Mouse (Mus musculus): ENCODE data around the gene Serpina1c.
"Not testable (repeated sequence)": the region's sequence is repeated elsewhere in the genome, so short reads cannot be mapped to it uniquely, and the experiment has no call there.

Gene Serpina1c

GRCm38 (mm10) chr12:103904837-103905340 lies at the start of gene Serpina1c:
TSS of gene Serpina1c (minus strand) at chr12:103904887.
- DNase-seq: not testable (repeated sequence)

- not testable (repeated sequence) for DNase-seq
Observed at GRCm38 (mm10) chr12:103952972-103953371, 48.3 kb upstream of the Serpina1c start.

- no peak for DNase-seq
Observed at GRCm38 (mm10) chr12:103946243-103946642, 41.6 kb upstream of the Serpina1c start.

- DNase-seq: not testable (repeated sequence)
Observed at GRCm38 (mm10) chr12:103909181-103909580, 4.5 kb upstream of the Serpina1c start.

GRCm38 (mm10) chr12:103907746-103908145 lies 3.1 kb upstream of the Serpina1c start:
- DNase-seq: not testable (repeated sequence)

- peak; percentile 3 for DNase-seq
Observed at GRCm38 (mm10) chr12:103901929-103902328, 2.8 kb downstream of the Serpina1c start.

GRCm38 (mm10) chr12:103866873-103867272 lies 37.8 kb downstream of the Serpina1c start:
- not testable (repeated sequence) for DNase-seq

GRCm38 (mm10) chr12:103863101-103863974 lies 41.3 kb downstream of the Serpina1c start, which contains the start of gene Serpina1a:
TSS of gene Serpina1a (minus strand) at chr12:103863562.
- DNase-seq: not testable (repeated sequence)

- no peak for DNase-seq
Observed at GRCm38 (mm10) chr12:103860976-103861375, 43.7 kb downstream of the Serpina1c start.

- DNase-seq: not testable (repeated sequence)
Observed at GRCm38 (mm10) chr12:103860571-103860970, 44.1 kb downstream of the Serpina1c start.

- DNase-seq: not testable (repeated sequence)
Observed at GRCm38 (mm10) chr12:103859584-103859983, 45.1 kb downstream of the Serpina1c start.

- not testable (repeated sequence) for DNase-seq
Observed at GRCm38 (mm10) chr12:103853032-103853431, 51.7 kb downstream of the Serpina1c start.
